ENCODE assay signal across 26 mouse cellular contexts in genomic region chr5:126369436-126369835, GRCm38 (mm10).
DNase-seq lines count a peak whose midpoint lies in the region; ATAC-seq and TF ChIP-seq lines count a peak whose summit lies in the region.
"Had no signal": no experiment of that assay in that cellular context is flagged by ENCODE, and none has a peak within 500 bp of the region (broad histone marks: within the 10 kb centered on the region; RNA-seq: fewer than 3 reads in every experiment).

No protein-coding gene starts in this region.

- H3K4me1 ChIP-seq in ES-E14 (ENCODE audit: control insufficient read depth in 2 of 2, insufficient read depth in 2 of 2, low read length in 2 of 2, poor library complexity in 1 of 2): no peaks in the 10 kb centered on the region
- H3K4me1 ChIP-seq in limb, embryonic 10.5 days: no peaks in the 10 kb centered on the region
- H3K4me1 ChIP-seq in hindbrain, embryonic 13.5 days (replicated peaks): no peaks in the 10 kb centered on the region

- no peak for ATAC-seq in hindbrain, embryonic 13.5 days (ENCODE audit: low FRiP score)
- ATAC-seq in activated CD4-positive, CD25-positive, alpha-beta regulatory T cell, adult 4 months: no peak
- ATAC-seq: CD4-positive, CD25-positive, alpha-beta regulatory T cell, adult 4 months; Patski had no signal

- no peaks in the 10 kb centered on the region for H3K9me3 ChIP-seq in ES-E14 (ENCODE audit: control insufficient read depth, insufficient read depth, low read depth, low read length)
- H3K9me3 ChIP-seq in limb, embryonic 10.5 days (replicated peaks): no peaks in the 10 kb centered on the region
- H3K9me3 ChIP-seq in hindbrain, embryonic 13.5 days: no peaks in the 10 kb centered on the region

- in situ Hi-C loops in ES-E14 (cut with MboI; ENCODE audit: low sequenced_read_pairs in 2 of 2, unreplicated experiment in 2 of 2): no loop called here

- H3K27me3 ChIP-seq in limb, embryonic 10.5 days (ENCODE audit: low read depth, poor library complexity, severe bottlenecking): no peaks in the 10 kb centered on the region
- H3K27me3 ChIP-seq in hindbrain, embryonic 13.5 days: no peaks in the 10 kb centered on the region
- H3K27me3 ChIP-seq: CH12.LX, Patski had no signal

- 81% methylated on average over 2 of the region's 2 CpGs for WGBS in limb, embryonic 10.5 days
- 89% methylated on average over 2 of the region's 2 CpGs for WGBS in hindbrain, embryonic 13.5 days

- DNase-seq in ES-CJ7 (ENCODE audit: low read depth, low spot score) (peak; percentile 74), ES-E14 (ENCODE audit: low read depth, low spot score) (peak; percentile 38), R1 (ENCODE audit: low read depth, low spot score) (peak; percentile 80), ZHBTc4 (ENCODE audit: low read depth, low spot score) (peak; percentile 85)
- no peak for DNase-seq in limb, embryonic 10.5 days (ENCODE audit: low spot score)
- no peak for DNase-seq in testis, postnatal 10 days (ENCODE audit: low spot score)
- DNase-seq: adrenal gland, adult 2 months; adrenal gland, adult 8-10 months; adrenal gland, postnatal 10 days; adrenal gland, postnatal 14 days; adrenal gland, postnatal 25 days; adrenal gland, postnatal 36 days; B cell, adult 2 months; cerebellum, adult 11 months; cerebellum, adult 11-12 months; cerebellum, adult 18-20 months; cerebellum, adult 2 months; cerebellum, adult 8-10 months; cerebellum, adult 9-10 months; cerebellum, adult 9-11 months had no signal

- H3K4me3 ChIP-seq in ES-E14 (ENCODE audit: insufficient read depth in 1 of 2, low read depth in 1 of 2, low read length in 2 of 2, poor library complexity in 1 of 2, severe bottlenecking in 1 of 2): no peak overlapping the region
- no peak overlapping the region for H3K4me3 ChIP-seq in limb, embryonic 10.5 days
- H3K4me3 ChIP-seq in hindbrain, embryonic 13.5 days: no peak overlapping the region

- no peak overlapping the region for H3K27ac ChIP-seq in ES-E14 (ENCODE audit: insufficient read depth, low read depth, low read length, poor library complexity, severe bottlenecking)
- H3K27ac ChIP-seq in limb, embryonic 10.5 days: no peak overlapping the region
- no peak overlapping the region for H3K27ac ChIP-seq in hindbrain, embryonic 13.5 days

- H3K36me3 ChIP-seq in ES-E14 (ENCODE audit: control insufficient read depth, insufficient read depth, low read length, poor library complexity, severe bottlenecking): no peaks in the 10 kb centered on the region
- no peaks in the 10 kb centered on the region for H3K36me3 ChIP-seq in limb, embryonic 10.5 days
- H3K36me3 ChIP-seq in hindbrain, embryonic 13.5 days: no peaks in the 10 kb centered on the region
- H3K36me3 ChIP-seq: G1E had no signal

- no peak overlapping the region for H3K9ac ChIP-seq in ES-E14 (ENCODE audit: insufficient read depth, low read depth, low read length, poor library complexity, severe bottlenecking)
- H3K9ac ChIP-seq in hindbrain, embryonic 13.5 days: no peak overlapping the region

- H3K4me2 ChIP-seq in hindbrain, embryonic 13.5 days: no peak overlapping the region

TF ChIP-seq in ES-E14, 5 proteins besides CTCF, POLR2A, EP300 and RAD21:
- TF ChIP-seq CHD2 (IDR thresholded peaks at IDR 0.05; ENCODE audit: low read depth, low read length): no peak
- TF ChIP-seq MAFK (IDR thresholded peaks at IDR 0.05; ENCODE audit: insufficient read depth, low read depth, low read length): no peak
- no peak for TF ChIP-seq ZNF384 (IDR thresholded peaks at IDR 0.05; ENCODE audit: low read depth, low read length)
- no peak for TF ChIP-seq ZC3H11A (IDR thresholded peaks at IDR 0.05; ENCODE audit: borderline replicate concordance, low read depth, low read length)
- no peak for TF ChIP-seq HCFC1 (IDR thresholded peaks at IDR 0.05; ENCODE audit: borderline replicate concordance, insufficient read depth, low read length)

Comparison
In these comparisons a context has a peak if more than half of its experiments do, and no peak if none do; other contexts are left out.
1. DNase-seq: peak in ES-CJ7 (single experiment), ES-E14 (single experiment), R1 (single experiment) and ZHBTc4 (single experiment); none in limb, embryonic 10.5 days (single experiment) and testis, postnatal 10 days (single experiment).